Mouse (Mus musculus) gastrocnemius, postnatal 10 days (tissue): Measurements from ENCODE around the gene Dmgdh. TPM values are rescaled to one million over a fixed set of nuclear protein-coding genes. Genes with fewer than 3 reads are reported as not detected.

Experiments used
- DNase-seq: peaks from one replicate; pipeline ENCODE4 v3.0.0; 2021; ENCODE audit warnings: mixed read lengths
- long read RNA-seq, 2 experiments: library from polyadenylated mRNA; stranded (forward); transcript quantifications; one replicate each; pipeline ENCODE4 v2.0.0; 2021
- total RNA-seq, 2 experiments: library from RNA; stranded (reverse); gene quantifications; 2 replicates each; pipeline ENCODE4 v1.2.3; 2021

Dmgdh gene
- total RNA-seq: not detected
- long read RNA-seq, experiment 1: 0 reads
- long read RNA-seq, experiment 2: 0 reads

GRCm38 (mm10) chr13:93674131-93674561 lies at the start of gene Dmgdh, which contains the start of gene Bhmt2:
Gene Dmgdh (plus strand): TSS chr13:93674433.
Gene Bhmt2 (minus strand): TSS chr13:93674302.
- DNase-seq: no peak

DNA sequence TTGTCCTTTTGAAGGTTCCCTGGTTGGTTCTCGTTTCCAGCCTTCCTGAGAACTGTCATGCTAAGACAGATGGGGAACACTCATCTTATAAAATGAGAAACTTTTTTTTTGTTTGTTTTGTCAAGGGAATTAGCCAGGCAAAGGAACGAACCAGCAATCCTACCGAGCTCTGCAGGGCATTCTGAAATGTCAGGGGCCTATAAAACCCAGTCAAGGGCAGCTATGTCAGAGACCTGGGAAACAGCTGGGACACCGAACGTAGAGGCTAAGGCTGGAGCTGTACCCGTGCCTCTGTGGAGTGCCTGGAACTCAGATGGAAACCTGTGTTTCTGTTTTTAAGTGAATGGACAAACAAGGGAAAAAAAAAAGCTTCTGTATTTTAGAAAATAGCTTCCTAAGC lies 45.4 kb upstream of the Dmgdh start:
- DNase-seq: no peak

GRCm38 (mm10) chr13:93630941-93631705 lies 43.1 kb upstream of the Dmgdh start:
- no peak for DNase-seq

GRCm38 (mm10) chr13:93632927-93633326 lies 41.3 kb upstream of the Dmgdh start:
- no peak for DNase-seq

DNA sequence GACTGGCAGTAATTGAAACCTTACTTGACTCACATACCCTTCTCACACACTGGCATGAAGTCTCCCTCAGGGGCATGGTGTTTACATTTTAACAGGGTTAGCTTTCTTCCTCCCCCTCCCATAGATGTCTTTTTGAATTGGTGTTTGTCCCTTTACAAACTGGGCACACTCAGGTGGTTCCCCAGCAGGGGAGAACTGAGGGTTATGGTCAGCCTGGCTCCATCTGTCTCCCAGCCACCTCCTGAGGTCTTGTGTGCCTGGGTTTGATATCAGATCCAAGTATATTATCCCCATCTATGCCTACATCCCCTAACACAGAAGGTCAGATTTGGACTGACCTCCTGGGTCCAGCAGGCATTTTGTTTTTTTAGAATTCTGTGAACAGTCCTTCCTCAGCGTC lies 37.7 kb upstream of the Dmgdh start:
- no peak for DNase-seq

DNA sequence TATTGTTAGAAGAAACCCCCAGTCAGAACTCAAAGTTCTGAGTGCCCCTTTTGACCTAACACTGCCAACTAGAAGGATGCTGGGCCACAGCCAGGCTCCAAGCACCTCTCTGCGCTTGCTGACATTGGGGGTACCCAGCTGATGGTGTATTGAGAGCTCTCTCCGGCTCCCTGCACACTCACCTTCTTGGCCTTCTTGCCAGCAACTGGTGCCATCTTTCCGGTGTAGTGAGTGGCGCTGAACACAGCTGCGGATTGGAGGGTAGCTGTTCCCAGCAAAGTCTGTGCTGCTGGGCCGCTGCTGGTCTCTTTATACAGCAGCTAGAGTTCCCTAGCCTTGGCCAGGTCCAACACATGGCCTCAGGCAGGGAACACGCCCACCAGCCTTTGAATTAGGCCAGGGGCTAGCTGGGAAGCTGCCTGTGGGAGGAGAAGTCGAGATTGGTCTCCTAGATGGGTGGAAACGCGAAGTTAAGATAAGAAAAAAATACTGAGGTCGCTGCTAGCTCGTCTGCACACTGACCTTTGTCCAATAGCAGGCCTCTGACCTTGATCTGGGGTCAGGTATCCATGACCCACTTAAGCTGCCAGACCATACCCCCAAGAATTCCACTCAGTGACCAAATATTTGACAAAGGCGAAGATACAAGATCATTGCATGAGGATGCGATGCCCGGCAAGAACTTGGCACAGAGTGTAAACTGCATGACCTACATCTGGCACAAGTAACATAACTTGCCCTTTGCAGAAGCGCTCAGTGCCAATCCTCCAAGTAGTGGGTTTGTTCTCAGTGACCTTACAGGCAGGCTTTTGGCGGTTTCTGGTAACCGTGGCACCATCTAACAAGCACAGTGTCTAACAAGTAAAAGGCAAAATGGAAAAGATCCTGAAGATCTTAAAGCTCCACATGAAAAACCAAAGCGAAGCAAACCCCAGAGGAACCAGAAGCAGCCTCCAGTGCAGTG lies 36.7 kb upstream of the Dmgdh start, which contains the start of gene Bhmt:
Bhmt (minus strand) TSS at position 680 of the 964 bp plus-strand sequence.
- DNase-seq: no peak

- no peak for DNase-seq
These were observed 34.6 kb upstream of the Dmgdh start for GRCm38 (mm10) chr13:93639636-93640035.

GRCm38 (mm10) chr13:93648387-93649130 lies 25.7 kb upstream of the Dmgdh start:
- DNase-seq: no peak

GRCm38 (mm10) chr13:93653382-93653781 lies 20.9 kb upstream of the Dmgdh start:
- no peak for DNase-seq

DNA sequence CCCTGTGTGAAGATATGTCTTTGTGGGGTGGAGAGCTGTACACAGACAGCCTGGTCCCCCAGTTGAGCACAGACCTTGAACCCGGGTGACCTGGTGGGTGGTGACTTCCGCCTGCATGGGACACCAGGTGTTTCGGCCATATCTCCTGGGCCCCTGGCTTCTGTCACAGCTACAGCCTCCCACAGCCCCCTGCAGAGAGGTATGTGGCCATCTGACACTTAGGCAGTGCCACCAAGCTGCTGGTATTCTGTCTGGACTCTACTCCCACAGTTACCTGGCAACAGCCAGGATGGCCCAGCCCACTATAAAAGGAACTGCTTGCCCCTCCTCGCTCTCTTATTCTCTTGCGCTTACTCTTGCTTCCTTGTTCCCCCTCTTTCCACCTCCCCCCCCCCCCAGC lies 16.3 kb upstream of the Dmgdh start:
- no peak for DNase-seq

- no peak for DNase-seq
These were observed 6.6 kb upstream of the Dmgdh start for GRCm38 (mm10) chr13:93667586-93667985.

- no peak for DNase-seq
These were observed 1.9 kb upstream of the Dmgdh start for GRCm38 (mm10) chr13:93672371-93672770.

GRCm38 (mm10) chr13:93673296-93673695 lies 937 bp upstream of the Dmgdh start:
- no peak for DNase-seq

- DNase-seq: no peak
These were observed 2.6 kb downstream of the Dmgdh start for GRCm38 (mm10) chr13:93676864-93677263.

DNA sequence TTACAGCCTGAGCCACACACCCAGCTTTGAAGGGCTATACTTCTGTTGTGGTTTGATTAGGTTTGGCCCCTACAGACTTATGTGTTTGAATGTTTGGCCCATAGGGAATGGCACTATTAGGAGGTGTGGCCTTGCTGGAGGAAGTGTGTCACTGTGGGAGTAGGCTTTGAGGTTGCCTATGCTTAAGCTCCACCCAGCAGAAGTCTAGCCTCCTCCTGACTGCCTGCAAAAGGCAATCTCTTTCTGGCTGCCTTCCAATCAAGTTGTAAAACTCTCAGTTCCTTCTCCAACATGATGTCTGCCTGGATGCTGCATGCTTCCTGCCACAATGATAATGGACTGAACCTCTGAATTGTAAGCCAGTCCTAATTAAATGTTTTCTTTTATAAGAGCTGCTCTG lies 9.1 kb downstream of the Dmgdh start:
- DNase-seq: no peak

DNA sequence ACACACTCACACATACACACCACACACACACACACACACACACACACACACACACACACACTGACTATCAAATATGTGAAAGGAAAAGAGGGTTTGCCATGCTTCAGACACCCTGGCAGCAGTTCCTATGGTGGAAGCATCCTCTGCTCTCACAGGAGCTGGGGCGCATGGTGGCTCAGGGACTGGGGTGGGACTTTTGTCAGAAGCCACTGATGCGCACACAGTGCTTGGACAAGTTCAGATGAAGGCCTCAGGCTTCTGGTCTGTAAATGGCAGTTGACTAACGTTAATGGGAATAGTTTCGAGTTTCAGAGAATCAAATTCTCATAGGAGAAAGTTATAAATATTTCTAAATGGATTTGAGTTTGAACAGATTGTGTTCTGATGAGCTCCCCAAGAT lies 11.0 kb downstream of the Dmgdh start:
- no peak for DNase-seq

DNA sequence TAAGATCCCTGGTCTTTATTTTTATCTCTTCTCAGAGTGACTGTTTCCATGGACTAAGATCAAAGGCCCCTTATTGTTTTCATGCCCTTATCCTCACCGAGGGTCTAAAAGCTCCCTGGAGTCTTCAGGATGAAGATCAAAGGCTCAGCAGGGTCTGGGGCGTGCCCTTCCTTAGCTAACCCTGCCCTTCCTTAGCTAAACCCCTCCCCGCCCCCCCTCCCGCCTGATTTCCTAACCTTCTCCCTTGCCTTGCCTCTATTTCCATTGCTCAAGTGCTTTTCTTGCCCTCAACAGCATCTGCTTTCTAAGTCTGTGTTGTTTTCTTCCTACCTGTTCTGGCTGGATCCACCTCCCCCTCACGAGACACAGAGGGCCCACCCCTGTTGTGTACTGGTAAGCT lies 13.1 kb downstream of the Dmgdh start:
- DNase-seq: no peak

DNA sequence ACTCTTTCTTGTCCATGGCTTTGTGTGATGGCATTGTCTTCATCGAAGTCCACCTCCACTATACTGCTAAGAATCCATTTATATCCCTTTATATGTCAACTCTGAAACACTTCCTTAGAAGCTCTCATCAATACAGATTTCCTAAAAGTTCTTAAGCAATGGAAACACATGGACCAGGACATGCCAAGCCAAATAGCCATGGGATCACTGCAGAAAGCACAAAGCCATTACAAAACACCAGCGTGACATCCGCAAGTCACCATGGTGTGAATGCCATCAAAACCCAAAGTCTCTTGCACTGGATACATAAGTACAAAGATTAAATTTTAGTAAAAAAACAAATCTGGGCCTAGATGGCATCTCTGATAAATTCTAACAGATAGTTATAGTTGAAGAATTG lies 15.3 kb downstream of the Dmgdh start:
- no peak for DNase-seq

DNA sequence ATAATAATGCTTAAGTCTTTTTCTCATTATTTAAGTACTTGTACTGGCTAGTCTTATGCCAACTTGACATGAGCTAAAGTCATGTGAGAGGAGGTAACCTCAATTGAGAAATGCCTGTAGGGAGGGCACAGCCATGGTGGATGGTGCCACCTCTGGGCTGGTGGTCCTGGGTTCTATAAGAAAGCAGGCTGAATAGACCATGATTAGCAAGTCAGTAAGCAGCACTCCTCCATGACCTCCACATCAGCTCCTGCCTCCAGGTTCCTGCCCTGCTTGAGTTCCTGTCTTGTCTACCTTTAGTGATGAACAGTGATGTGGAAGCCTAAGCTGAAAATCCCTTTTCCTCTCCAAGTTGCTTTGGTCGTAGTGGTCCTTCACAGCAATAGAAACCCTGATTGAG lies 16.6 kb downstream of the Dmgdh start:
- DNase-seq: no peak

DNA sequence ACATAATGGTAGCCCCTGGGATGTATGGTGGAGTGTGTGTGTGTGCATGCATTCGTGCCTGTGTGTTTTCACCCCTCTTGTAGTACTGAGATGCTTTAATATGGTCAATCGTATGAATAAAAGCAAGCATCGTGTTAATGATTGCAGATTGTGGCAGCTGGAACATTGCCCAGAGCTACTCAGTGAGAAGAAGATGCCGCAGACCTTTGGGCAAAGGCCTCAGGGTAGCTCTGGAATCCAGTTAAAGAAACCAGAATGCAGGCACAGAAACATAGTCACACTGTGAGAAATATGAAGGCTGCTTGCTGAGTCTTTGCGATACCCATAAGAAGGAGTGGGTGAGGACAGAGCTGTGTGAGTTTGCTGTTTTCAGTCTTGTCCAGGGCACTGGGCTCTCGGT lies 24.6 kb downstream of the Dmgdh start:
- no peak for DNase-seq

- DNase-seq: no peak
These were observed 31.5 kb downstream of the Dmgdh start for GRCm38 (mm10) chr13:93705697-93706096.

DNA sequence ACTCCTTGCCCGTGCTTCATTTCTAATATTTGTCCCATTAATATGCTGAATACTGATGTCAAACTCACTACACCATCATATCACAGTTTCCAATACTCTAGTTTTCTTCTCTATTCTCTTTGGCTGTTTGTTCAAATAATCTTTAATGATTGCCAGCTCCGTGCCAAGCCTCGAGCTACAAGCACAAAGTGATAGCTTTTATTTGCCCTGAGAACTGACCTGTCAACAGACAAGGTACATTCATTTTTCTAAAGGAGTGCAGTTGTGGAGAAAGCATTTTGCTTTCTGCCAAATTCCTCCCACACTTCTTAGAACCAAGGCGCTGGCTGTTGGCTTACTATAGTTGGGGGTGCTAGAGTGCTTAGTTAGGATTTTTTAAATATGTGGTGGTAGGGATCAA lies 33.0 kb downstream of the Dmgdh start:
- no peak for DNase-seq
